Mouse (Mus musculus) heart, embryonic 13.5 days (tissue): ENCODE measurements around the gene Vmn1r149. TPM values are rescaled to one million over a fixed set of nuclear protein-coding genes. Genes with fewer than 3 reads are reported as not detected.
"Not testable (repeated sequence)": the region's sequence is repeated elsewhere in the genome, so short reads cannot be mapped to it uniquely, and the experiment has no call there.

ENCODE experiments used
- ATAC-seq: fragments of 200-750 bp; cut with Nextera tagmentation; 2 replicates; pipeline ENCODE4 v1.8.0; 2017; ENCODE audit warnings: moderate TSS enrichment; ENCODE audit not compliant: insufficient number of reproducible peaks, low FRiP score, low TSS enrichment; ENCODE audit errors: extremely low read depth
- H3K27ac ChIP-seq: fragments of 300-500 bp; sonication (generic); replicated peaks from 2 replicates; pipeline ENCODE4 v1.5.1; 2015; ENCODE audit warnings: moderate library complexity, mild to moderate bottlenecking, inconsistent platforms
- H3K27me3 ChIP-seq: fragments of 300-500 bp; sonication (generic); replicated peaks from 2 replicates; pipeline ENCODE4 v1.6.1; 2015; ENCODE audit warnings: mild to moderate bottlenecking, inconsistent platforms
- H3K36me3 ChIP-seq: fragments of 300-500 bp; sonication (generic); 2 replicates; pipeline ENCODE4 v1.6.1; 2015; ENCODE audit warnings: mild to moderate bottlenecking, inconsistent platforms
- H3K4me1 ChIP-seq: fragments of 300-500 bp; sonication (generic); 2 replicates; pipeline ENCODE4 v1.6.1; 2015; ENCODE audit warnings: inconsistent platforms
- H3K4me2 ChIP-seq: fragments of 300-500 bp; sonication (generic); 2 replicates; pipeline ENCODE4 v1.6.1; 2015; ENCODE audit warnings: inconsistent platforms, mild to moderate bottlenecking, moderate library complexity
- H3K4me3 ChIP-seq: fragments of 300-500 bp; sonication (generic); 2 replicates; pipeline ENCODE4 v1.5.1; 2015; ENCODE audit warnings: moderate library complexity, mild to moderate bottlenecking, inconsistent platforms
- H3K9ac ChIP-seq: fragments of 300-500 bp; sonication (generic); 2 replicates; pipeline ENCODE4 v1.6.1; 2015; ENCODE audit warnings: inconsistent platforms, mild to moderate bottlenecking, moderate library complexity
- H3K9me3 ChIP-seq: fragments of 300-500 bp; sonication (generic); 2 replicates; pipeline ENCODE4 v1.6.1; 2016; ENCODE audit warnings: inconsistent platforms
- WGBS: fragments of 180-500 bp; shearing (Covaris S2); methylation state at CpG from one replicate; pipeline ENCODE4 v1.1.7; 2015; ENCODE audit warnings: mixed read lengths; 5-methylcytosine and 5-hydroxymethylcytosine counted together
- polyA plus RNA-seq: library from polyadenylated mRNA; unstranded; fragments of >200 nt; fragmentation: Nextera tagmentation; extraction: Ambion mirVana; gene quantifications from 2 replicates; pipeline ENCODE4 v1.2.1, GENCODE M21; 2015

Gene Vmn1r149
- not detected in 2 replicates for polyA plus RNA-seq

- ATAC-seq: not testable (repeated sequence)
Measured at GRCm38 (mm10) chr7:22438129-22438528, at the start of gene Vmn1r149. Gene Vmn1r149, minus strand, starts transcription at chr7:22438229.

GRCm38 (mm10) chr7:22463975-22464374 is 25.9 kb upstream of the Vmn1r149 start, which contains the start of gene Gm10665:
Gene Gm10665, minus strand, starts transcription at chr7:22464075.
- ATAC-seq, H3K4me1 ChIP-seq, H3K4me2 ChIP-seq, H3K4me3 ChIP-seq, H3K27me3 ChIP-seq, H3K9me3 ChIP-seq, H3K9ac ChIP-seq, H3K27ac ChIP-seq, H3K36me3 ChIP-seq: not testable (repeated sequence)
- WGBS: no CpG with 5 or more reads among the region's 5 CpGs

More at GRCm38 (mm10) chr7:22438129-22438528, at the start of gene Vmn1r149:
- H3K4me3 ChIP-seq, H3K27me3 ChIP-seq, H3K27ac ChIP-seq, H3K9me3 ChIP-seq, H3K36me3 ChIP-seq, H3K4me2 ChIP-seq, H3K4me1 ChIP-seq, H3K9ac ChIP-seq: not testable (repeated sequence)
- no CpG with 5 or more reads among the region's 2 CpGs for WGBS

- WGBS: no CpG with 5 or more reads among the region's 3 CpGs
- H3K4me1 ChIP-seq, H3K9me3 ChIP-seq, ATAC-seq, H3K36me3 ChIP-seq, H3K9ac ChIP-seq, H3K4me3 ChIP-seq, H3K27ac ChIP-seq, H3K4me2 ChIP-seq, H3K27me3 ChIP-seq: not testable (repeated sequence)
Measured at GRCm38 (mm10) chr7:22413283-22413682, 24.7 kb downstream of the Vmn1r149 start, which contains the start of gene Vmn1r148. Gene Vmn1r148, plus strand, starts transcription at chr7:22413583.

Other genes with a start within 250 kb of the Vmn1r149 start
- gene Vmn1r143, start 248.9 kb downstream of the Vmn1r149 start, polyA plus RNA-seq: not detected in 2 replicates
- not detected in 2 replicates for gene Gm8653, start 237.0 kb downstream of the Vmn1r149 start, polyA plus RNA-seq
- gene Gm8453, start 208.7 kb downstream of the Vmn1r149 start, polyA plus RNA-seq: not detected in 2 replicates
- gene Gm4187, start 108.5 kb downstream of the Vmn1r149 start, polyA plus RNA-seq: not detected in 2 replicates
- not detected in 2 replicates for gene Gm8660, start 67.2 kb downstream of the Vmn1r149 start, polyA plus RNA-seq
- gene Vmn1r148, start 24.6 kb downstream of the Vmn1r149 start, polyA plus RNA-seq: not detected in 2 replicates
- gene Gm10665, start 25.8 kb upstream of the Vmn1r149 start, polyA plus RNA-seq: not detected in 2 replicates
- gene Vmn1r151, start 61.4 kb upstream of the Vmn1r149 start, polyA plus RNA-seq: not detected in 2 replicates
- not detected in 2 replicates for gene Vmn1r152, start 84.7 kb upstream of the Vmn1r149 start, polyA plus RNA-seq
- gene Gm8677, start 96.7 kb upstream of the Vmn1r149 start, polyA plus RNA-seq: not detected in 2 replicates
- gene Gm4201, start 127.1 kb upstream of the Vmn1r149 start, polyA plus RNA-seq: not detected in 2 replicates
- not detected in 2 replicates for gene Gm4565, start 149.9 kb upstream of the Vmn1r149 start, polyA plus RNA-seq
- gene Vmn1r155, start 219.8 kb upstream of the Vmn1r149 start, polyA plus RNA-seq: not detected in 2 replicates